Mouse (Mus musculus) bone marrow, adult 2 months (tissue): ENCODE measurements at regions not wholly inside any gene's neighbourhood (a gene's known extent, or its start where the extent isn't known, plus 50 kb on each side); places are given as distances from the start of the nearest gene placed in this dataset.

ENCODE experiments used
- CTCF ChIP-seq: fragments of 200-500 bp; IDR thresholded peaks from 2 replicates; pipeline ENCODE4 v1.5.1; 2011; ENCODE audit warnings: low read length, control low read depth; ENCODE audit not compliant: control insufficient read depth, insufficient read depth
- POLR2A ChIP-seq: fragments of 200-500 bp; IDR thresholded peaks from 2 replicates; pipeline ENCODE4 v1.6.1; 2011; ENCODE audit warnings: low read depth, mild to moderate bottlenecking, control low read depth, low read length, borderline replicate concordance; ENCODE audit not compliant: control insufficient read depth

DNA sequence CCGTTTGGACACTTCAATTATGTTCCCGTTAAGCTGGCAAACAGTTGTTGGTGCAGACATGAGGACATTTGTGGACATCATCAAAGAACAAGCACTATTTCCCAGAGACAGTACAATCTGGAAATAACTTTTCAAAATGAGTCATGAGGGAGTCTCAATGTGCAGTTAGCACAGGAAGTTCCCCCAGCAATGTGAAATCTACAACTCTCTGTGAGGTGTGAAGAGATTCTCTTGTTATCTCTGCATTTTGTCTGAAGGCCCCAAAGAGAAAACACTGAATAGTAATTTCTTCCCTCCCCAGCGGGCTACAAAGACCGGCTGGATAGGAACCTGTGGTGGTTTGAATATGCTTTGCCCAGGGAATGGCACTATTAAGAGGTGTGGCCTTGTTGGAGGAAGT lies 156.4 kb downstream of the Cand1 start:
- TF ChIP-seq CTCF (no peak), POLR2A (no peak)
